Mouse (Mus musculus): ENCODE measurements around the gene Eml4.

DNA sequence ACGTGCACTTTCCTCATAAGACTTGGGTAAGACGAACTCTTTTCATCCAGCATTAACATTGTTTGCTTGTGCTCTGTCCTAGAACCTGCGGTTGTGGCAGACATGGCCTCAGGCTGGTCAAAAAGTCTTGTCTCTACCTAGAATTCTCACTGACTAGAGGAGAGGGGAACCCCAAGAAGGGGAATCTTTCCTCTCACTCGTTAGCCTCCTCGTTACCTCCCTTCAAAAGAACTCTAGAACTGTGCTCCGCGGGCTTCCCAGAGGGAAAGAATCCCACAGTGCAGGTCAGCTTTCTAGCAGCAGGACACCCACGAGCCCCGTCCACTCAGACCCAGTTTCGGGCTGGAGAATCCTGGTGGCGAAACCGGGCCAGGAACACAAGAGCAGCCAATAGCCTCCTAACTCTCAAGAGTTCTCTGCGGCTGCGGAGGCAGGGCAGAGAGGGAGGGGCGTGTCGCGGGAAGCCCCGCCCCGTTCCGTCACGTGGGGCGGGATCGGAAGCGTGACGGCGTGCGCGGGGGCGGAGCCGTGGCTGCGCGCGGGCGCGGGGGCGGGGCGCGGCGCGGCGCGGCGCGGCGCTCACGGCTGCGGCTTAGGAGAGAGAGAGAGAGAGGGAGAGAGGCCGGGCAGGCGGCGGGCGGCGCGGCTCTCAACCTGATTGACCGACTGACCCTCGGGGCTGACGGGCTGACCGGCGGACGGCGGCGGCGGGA, at the start of gene Eml4:
- TF ChIP-seq ZC3H11A (IDR thresholded peaks at IDR 0.05; ENCODE audit: low read depth, low read length) = no peak
- TF ChIP-seq POLR2A (IDR thresholded peaks at IDR 0.05; ENCODE audit: control insufficient read depth in 1 of 2, insufficient read depth in 1 of 2, low read depth in 1 of 2, low read length in 2 of 2, poor library complexity in 1 of 2) = peak; percentile 66 to 88; a peak in 3 of 4 replicates
- no peak for TF ChIP-seq EP300 (IDR thresholded peaks at IDR 0.05; ENCODE audit: low read depth in 1 of 2, low read length in 2 of 2)
- no peak for TF ChIP-seq CTCF (IDR thresholded peaks at IDR 0.05 in 2 of 3, conservative IDR thresholded peaks at IDR 0.05 in 1 of 3; ENCODE audit: control insufficient read depth in 1 of 3, insufficient read depth in 1 of 3, low read depth in 2 of 3, low read length in 3 of 3, poor library complexity in 1 of 3, severe bottlenecking in 1 of 3)
- TF ChIP-seq ZMIZ1 (IDR thresholded peaks at IDR 0.05; ENCODE audit: low read depth, low read length) = peak; percentile 90
- no peak for TF ChIP-seq ETS1 (IDR thresholded peaks at IDR 0.05; ENCODE audit: low read depth, low read length)
